Mouse (Mus musculus): Measurements from ENCODE around the gene Cers5. TPM values are rescaled to one million over a fixed set of nuclear protein-coding genes. Genes with fewer than 3 reads are reported as not detected.
A peak's percentile ranks its signal among the peaks of the same experiment; 100 is the strongest.
"Not testable (repeated sequence)": the region's sequence is repeated elsewhere in the genome, so short reads cannot be mapped to it uniquely, and the experiment has no call there.

Gene Cers5
- total RNA-seq, 2 experiments from 2014 or later: 26.4 to 29.7 TPM

DNA sequence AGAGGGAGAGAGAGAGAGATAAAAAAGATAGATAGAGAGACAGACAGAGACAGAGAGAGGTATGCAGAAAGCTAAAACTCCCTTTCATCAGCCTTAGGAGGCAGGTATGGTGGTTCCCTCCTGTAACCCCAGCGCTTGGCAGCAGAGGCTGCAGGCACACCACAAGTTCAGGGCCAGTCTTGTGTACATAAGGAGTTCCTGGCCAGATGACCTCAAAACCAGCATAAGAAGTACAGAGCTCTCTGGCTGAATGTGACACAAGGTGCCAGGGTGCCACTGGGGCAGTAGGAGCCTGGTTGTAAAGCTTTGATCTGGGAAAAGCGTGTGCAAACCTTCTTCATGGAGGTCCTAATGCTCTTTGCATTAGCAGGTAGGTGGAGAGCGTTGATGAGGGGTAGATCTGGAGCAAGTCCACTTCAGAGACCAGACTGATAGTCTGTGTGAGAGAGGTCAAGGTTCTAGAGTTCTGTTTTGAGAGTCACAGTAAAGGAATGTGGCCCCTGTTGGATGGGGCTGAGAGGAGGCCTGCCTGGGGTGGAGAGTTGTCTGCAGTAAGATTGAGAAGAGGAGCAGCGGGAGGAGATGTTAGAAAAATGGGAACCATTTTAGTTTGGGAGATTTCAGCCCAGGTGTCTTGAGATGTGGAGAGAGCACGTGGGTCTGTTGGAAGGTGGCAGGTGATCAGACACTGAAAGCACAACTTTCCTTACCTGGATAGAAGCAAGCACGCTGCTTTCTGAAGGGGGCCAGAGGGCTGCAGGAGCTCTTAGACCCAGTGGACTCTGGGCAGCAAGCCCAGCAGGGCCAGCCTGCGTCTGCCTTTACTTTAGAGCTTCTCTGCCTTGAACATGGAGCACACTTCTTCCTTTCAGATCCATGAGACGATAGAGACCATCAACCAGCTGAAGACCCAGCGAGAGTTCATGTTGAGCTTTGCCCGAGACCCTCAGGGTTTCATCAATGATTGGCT, 62.2 kb downstream of the Cers5 start:
- no peak for DNase-seq (ENCODE audit: low spot score in 2 of 2)

DNA sequence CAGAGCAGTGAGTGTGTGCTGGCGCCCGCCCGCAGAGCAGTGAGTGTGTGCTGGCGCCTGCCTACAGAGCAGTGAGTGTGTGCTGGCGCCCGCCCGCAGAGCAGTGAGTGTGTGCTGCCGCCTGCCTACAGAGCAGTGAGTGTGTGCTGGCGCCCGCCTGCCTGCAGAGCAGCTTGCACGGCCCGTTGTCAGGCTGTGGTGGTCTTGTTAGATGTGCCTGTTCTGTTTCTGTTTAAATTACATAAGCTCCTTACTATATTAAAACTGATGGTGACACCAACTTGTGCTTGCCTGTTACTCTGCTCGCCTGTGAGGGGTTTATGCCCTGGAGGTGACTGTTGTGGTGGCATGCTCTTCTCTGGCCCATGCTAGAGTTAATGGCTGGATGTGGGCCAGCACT, 64.5 kb downstream of the Cers5 start:
- peak in 1 of 2 experiments; percentile 63 for DNase-seq (ENCODE audit: low spot score in 2 of 2)

DNA sequence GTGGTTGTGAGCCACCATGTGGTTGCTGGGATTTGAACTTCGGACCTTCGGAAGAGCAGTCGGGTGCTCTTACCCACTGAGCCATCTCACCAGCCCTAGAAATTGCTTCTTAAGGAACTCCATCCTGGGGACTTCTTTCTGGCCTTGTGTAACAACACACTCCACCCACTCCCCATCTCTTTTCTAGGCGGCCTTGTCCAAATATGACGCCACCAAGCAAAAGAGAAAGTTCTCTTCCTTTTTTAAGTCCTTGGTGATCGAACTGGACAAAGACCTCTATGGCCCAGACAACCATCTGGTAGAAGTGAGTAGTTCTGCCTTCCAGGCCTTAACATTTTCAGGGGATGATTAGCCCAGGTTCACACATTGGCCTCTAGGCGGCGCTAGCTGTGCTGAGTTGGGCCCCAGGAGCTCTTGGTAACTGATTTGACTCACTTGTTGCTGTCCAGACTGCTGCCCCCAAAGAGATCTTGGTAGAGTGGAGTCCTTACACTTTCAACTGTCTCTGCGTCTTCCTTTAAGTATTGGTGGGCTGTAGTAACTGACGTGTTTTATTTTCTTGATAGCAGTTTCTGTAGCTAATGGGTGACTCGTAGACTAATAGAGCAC, 67.1 kb downstream of the Cers5 start, which contains the start of gene Gm17349:
Gene Gm17349, minus strand, starts transcription at position 51 of the 609 bp plus-strand sequence.
- DNase-seq (ENCODE audit: low spot score in 2 of 2): peak in 1 of 2 experiments; percentile 78

DNA sequence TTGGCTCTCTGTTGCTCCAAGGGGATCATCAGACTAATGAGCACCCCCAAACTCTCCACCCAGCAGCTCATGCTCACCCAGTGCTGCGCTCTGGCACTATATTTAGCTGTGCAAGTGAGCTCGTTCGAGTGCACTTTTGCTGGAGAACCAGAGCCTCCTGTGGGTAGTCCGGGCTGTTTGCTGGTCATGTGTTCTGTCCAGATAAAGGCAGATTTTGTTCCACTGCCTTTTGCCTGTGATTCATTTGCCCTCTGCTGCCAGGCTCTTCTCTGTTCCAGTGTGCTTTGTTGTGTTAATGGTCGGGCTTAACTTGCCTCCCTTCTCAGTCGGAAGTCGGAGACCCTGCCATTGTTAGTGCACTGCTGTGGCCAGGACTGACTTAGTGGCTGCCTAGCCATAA, 67.8 kb downstream of the Cers5 start:
- peak in 1 of 2 experiments; percentile 53 for DNase-seq (ENCODE audit: low spot score in 2 of 2)

DNA sequence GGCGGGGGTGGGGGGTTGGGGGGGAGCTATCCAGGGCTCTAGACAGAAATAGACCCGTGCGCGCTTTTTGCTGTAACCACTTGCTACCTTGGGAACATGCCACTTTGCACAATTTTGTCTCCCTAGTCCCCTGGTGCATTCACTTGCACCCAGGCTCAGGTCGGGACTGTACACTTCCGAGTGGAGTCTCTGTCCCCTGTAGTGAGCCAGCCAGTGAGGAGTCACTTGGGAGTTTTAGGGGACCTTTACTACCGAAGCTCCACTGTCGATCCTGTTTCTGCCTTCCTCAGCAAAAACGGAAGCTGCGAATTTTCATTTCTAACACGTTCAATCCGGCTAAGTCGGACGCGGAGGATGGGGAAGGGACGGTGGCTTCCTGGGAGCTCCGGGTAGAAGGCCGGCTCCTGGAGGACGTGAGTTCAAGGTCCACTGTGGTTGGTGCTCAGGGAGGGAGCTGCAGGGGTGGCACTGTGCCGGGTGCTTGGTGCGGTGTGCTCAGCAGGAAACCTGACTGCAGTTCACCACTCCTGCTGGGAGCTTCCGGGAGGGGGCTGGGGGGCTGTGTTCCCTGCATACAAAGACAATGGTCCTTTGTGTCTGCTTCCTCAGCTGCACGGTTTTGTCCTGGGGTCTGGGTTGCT, 68.5 kb downstream of the Cers5 start:
- peak in 1 of 2 experiments; percentile 52 for DNase-seq (ENCODE audit: low spot score in 2 of 2)

DNA sequence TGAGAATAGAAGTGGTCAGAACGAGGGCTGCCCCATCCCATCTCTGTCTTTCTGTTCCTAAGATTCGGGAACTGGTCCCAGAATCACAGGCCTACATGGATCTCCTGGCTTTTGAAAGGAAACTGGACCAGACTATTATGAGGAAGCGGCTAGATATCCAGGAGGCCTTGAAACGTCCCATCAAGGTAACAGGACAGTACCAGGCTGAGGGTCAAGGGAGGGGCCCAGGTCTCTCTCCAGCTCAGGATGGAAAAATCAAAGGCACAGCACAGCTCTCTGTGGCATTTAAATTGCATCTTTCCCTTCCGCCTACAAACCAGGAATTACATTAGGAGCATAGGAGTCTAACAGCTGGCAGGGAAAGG, 69.0 kb downstream of the Cers5 start:
- no peak for DNase-seq (ENCODE audit: low spot score in 2 of 2)

DNA sequence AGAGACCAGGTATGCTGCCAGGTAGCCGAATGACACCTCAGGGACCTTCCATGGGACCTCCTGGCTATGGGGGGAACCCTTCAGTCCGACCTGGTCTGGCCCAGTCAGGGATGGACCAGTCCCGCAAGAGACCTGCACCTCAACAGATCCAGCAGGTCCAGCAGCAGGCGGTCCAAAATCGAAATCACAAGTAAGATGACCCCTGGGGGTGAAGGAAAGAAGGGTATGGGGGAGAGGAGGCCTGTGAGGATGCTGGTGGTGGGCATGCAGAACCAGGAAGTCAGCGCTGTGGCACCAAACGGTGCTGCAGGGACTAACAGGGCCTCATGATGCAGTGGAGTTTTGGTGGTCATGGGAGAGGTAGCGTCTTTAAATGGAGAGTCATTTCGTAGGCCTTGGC, 69.6 kb downstream of the Cers5 start:
- DNase-seq (ENCODE audit: low spot score in 2 of 2): no peak

DNA sequence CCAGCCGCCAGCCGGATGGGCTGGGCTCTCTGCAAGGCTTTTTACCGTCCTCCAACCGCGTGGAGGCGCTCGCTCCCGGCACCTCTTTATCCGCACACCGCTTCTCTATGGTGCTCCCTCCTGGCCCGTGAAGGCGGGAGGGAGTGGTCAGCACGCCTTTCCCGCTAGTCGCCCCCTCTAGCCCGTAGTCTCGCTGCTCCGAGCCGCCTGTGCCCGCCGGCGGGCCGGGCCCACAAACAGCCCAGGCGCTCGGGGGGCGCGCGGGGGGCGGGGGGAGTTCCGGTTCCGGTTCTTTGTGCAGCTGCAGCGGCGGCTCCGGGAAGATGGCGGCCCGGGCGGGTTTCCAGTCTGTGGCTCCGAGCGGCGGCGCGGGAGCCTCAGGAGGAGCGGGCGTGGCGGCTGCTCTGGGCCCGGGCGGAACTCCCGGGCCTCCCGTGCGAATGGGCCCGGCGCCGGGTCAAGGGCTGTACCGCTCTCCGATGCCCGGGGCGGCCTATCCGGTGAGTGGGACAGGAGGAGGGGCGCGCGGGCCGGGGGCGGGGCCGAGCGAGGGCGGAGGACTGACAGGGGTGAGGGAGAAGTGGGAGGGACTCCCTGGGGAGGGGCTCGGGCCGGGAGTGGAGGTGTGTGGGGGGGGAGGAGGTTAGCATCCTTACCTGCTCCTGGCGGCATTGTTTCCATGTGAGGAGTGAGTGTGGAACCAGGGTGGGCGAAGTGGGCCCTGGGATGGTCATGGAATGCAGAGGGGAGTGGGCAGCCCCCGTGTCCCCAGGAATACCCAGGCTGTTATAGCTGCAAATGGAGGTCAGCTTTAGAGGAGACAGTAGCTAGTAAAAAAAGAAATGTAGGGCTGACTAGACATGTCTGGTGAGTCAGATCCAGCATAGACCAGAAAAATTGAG, 70.4 kb downstream of the Cers5 start, which contains the start of gene Smarcd1:
Gene Smarcd1, plus strand, starts transcription at position 131 of the 902 bp plus-strand sequence.
- peak; percentile 93 to 97 for DNase-seq (ENCODE audit: low spot score in 2 of 2)

DNA sequence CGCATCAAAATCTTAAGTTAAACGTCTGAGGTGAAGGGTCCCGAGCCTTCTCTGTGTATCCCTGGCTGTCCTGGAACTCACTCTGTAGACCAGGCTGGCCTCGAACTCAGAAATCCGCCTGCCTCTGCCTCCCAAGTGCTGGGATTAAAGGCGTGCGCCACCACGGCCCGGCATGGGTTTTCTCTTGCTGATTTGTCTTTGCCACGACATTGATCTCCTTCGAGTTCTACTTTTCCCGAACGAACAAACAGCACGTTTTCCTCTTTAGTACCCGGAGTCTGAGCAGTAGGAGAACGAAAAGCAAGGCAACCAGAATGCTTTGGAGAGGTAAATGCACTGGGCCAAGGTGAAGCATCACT, 71.1 kb downstream of the Cers5 start:
- DNase-seq (ENCODE audit: low spot score in 2 of 2): not testable (repeated sequence)

DNA sequence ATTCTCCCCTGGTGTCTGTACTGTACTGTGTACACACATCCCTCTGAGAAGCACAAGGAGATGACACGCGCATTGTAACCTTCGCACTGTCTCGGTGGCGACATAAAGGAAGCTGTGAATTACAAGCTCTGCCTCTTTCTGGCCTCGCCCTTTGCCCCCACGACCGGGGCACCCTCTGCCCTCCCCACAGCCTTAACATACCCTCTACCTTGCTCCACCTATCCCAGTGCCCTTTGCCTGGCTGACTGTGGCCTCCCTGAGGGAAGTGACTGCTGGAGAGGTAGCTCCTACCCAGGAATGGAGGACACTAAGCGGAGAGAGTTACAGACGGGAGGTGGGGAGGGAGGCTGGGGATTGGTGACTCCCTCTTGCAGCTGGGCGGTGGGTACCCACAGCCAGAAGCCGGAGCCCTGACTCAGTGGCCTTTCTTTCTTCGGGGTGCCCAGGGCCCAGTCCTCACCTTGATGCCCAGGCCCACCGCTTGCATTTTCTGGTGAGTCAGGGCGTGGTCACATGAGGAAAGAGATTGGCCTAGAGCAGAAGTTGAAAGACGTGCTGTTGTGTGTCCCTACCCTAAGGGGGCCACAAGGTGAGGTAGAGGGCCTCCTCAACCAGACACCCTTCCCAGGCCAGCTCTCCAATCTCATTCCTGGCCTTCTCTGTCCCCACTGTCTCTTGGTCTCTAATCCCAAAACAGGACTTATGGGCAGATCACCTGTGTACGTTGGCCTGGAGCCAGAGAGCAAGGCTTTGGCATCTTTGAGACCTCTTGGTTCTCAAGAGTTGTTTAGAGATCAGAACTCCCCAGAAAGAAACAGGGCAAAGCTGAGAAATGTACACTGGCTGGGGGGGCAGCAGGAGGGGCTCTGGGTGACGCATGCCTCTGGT, 72.2 kb downstream of the Cers5 start:
- DNase-seq (ENCODE audit: low spot score in 2 of 2): no peak

DNA sequence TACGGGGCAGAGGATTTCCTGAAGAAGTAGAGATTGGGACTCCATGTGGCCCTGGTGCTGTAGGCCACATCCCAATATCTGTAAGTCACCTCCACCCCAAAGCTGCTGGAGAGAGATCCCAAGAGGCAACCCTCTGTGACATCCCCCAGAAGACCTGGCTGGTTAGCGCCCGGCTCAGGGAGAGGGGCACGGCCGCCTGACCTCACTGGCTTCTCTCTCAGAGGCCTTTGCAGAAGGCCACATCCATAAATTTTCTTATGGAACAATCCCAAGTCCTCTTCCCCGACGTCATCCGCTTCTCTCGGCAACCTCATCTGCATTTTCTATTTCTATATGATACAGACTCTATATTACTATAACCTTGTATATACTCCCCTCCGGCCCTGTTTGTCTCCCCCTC, 73.0 kb downstream of the Cers5 start:
- no peak for DNase-seq (ENCODE audit: low spot score in 2 of 2)

DNA sequence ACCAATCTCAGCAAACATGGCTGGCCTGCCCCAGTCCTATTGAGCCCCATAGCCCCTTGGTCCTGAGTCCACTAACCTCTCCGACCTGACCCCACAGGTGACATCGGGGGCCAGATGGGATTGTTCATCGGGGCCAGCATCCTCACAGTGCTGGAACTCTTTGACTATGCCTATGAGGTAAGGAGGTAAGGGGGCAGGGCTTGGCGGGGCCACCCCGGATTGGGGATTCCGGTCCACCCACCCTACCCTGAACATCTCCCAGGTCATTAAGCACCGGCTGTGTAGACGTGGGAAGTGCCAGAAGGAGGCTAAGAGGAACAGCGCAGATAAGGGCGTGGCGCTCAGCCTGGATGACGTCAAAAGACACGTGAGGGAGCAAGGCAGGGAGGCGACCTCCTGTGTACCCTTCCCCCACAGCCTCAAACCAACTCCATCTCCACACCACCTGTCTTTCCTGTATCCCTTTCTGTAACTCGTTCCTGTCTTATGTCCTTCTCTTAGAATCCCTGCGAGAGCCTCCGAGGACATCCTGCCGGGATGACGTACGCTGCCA, 74.1 kb downstream of the Cers5 start:
- DNase-seq (ENCODE audit: low spot score in 2 of 2): no peak

DNA sequence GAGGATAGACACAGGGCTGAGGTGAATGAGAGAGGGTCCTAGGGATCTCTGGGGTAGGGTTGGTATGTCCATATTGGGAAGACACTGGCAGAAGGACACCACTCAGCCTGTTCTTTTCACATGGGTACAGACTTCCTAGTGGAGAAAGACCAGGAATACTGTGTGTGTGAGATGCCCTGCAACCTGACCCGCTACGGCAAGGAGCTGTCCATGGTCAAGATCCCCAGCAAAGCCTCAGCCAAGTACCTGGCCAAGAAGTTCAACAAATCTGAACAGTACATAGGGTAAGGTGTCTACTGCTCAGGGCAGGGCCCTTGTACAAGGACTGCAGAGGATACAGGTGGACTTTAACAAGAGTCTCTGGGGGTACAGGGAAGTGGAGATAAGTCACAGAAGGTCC, 75.4 kb downstream of the Cers5 start:
- no peak for DNase-seq (ENCODE audit: low spot score in 2 of 2)

DNA sequence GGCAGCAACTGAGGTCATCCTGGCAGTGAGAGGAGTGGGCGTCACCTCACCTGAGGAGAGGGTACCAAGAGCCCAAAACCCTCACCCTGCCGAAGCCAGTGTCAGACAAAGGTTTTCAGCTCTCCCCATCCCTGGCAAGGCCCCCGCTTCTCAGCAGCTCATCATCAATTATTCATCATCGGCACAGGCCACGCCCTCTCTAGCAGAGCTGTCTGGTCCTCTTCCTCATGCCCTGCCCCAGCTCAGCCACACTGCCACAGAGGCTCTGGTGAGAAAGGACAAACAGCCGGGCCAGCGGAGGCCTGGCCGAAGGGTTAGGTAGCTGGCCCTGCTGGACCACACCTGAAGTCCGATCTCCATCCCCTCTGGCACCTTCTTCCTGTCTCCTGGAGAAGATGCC, 80.7 kb downstream of the Cers5 start:
- no peak for DNase-seq (ENCODE audit: low spot score in 2 of 2)

DNA sequence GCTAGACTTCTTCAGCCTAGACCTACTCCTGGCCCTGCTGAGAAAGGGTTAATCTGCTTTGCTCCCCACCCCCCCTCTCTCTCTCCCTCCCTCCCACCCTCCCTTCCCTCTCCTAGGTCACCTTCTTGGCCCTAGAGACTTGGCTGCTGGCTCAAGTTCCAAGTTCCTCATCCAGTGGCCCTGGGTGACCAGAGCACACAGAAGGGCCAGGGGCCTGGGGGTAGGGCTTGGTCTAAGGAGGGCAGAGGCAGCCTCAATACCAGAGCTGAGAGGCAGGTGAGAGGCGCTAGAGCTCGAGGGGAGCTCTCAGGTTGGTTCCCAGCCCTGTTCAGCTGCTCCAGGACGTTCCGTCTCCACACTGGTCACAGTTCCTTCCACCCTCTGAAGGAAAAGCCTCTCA, 81.8 kb downstream of the Cers5 start:
- no peak for DNase-seq (ENCODE audit: low spot score in 2 of 2)

DNA sequence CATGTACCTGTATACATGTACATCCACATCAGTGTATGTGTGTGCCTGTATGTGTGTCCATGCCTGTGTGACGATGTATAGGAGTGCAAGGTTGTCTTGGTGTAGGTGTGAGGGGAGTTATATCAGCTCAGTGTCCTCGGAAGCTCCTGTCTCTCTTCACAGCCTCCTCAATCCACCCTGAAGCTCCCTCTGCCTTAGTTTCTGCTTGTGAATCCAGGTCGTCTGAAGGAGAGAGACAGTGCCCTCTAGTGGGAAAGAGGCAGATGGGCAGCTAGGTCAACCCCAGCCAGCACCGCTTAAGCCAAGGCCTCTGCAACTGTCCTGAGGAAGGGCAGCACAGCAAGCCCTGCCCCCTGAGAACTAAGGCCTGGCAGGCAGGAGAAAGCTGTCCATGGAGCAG, 84.0 kb downstream of the Cers5 start:
- peak in 1 of 2 experiments; percentile 71 for DNase-seq (ENCODE audit: low spot score in 2 of 2)

Data from layer of hippocampus, adult 18-20 months (tissue).